Mouse (Mus musculus) embryonic stem cell, embryonic (primary cell): ENCODE data around the gene Ppm1f.

Experiments
- CTCF ChIA-PET, 4 experiments: fragments of 300-600 bp in 2 of 4; fragments of 350-600 bp in 2 of 4; sonication (Branson Sonifier 250); formaldehyde crosslinking; loops; one replicate each; lab custom pipeline; 2022; ENCODE audit warnings: inconsistent platforms in 2 of 4; lab: Charles Lee
- POLR2A ChIA-PET, 4 experiments: fragments of 300-600 bp in 2 of 4; fragments of 350-600 bp in 2 of 4; sonication (Branson Sonifier 250); formaldehyde crosslinking; loops; one replicate each; lab custom pipeline; 2022; ENCODE audit warnings: antibody characterized with exemption in 4 of 4, inconsistent platforms in 1 of 4; lab: Charles Lee

Ppm1f gene

DNA sequence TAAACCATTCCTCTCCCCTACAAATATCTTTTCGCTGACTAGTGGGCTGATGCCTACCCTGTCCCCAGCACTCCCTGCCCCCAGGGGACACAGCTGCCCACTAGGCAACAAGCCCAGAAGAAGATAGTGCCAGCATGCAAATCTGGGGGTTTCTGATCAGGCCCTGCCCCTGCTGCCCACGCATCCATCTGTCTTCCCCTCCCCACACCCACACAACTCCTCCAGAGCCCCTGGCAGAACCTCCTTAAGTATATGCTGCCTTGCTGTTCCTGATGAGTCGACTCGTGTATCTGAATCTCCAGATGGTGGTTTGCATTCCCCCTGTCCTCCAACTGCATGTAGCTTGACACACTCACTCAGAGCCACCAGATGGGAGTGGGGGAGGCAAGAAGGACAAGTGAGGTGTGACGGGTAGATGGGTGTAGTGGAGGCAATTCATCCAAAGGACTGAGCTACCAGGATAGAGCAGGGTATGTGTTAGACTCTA, 34.6 kb downstream of the Ppm1f start:
- ChIA-PET CTCF (interaction anchor here in 2 of 4 experiments (1.0 to 1.4 kb wide), 3 partner anchors 10 to 19 kb away, joined by 3 to 4 read pairs (median 3); no protein-coding TSS in a partner anchor), POLR2A (interaction anchor here in 2 of 4 experiments (0.8 to 2.2 kb wide), 7 partner anchors 9 to 52 kb away, joined by 3 to 13 read pairs (median 4); no protein-coding TSS in a partner anchor)

- ChIA-PET POLR2A (interaction anchor here in 1 of 4 experiments (1.7 kb wide), 1 partner anchor 43 kb away, joined by 3 read pairs; no protein-coding TSS in a partner anchor), CTCF (no interaction called here)
Measured at GRCm38 (mm10) chr16:16939543-16939942, 43.3 kb downstream of the Ppm1f start.

GRCm38 (mm10) chr16:16941078-16941477, 44.8 kb downstream of the Ppm1f start:
- POLR2A ChIA-PET, result interaction anchor here in 2 of 4 experiments (1.3 to 1.7 kb wide), 6 partner anchors 8 to 41 kb away, joined by 3 to 7 read pairs (median 4); no protein-coding TSS in a partner anchor
- CTCF ChIA-PET, result interaction anchor here in 1 of 4 experiments (1.4 kb wide), 1 partner anchor 21 kb away, joined by 3 read pairs; no protein-coding TSS in a partner anchor

DNA sequence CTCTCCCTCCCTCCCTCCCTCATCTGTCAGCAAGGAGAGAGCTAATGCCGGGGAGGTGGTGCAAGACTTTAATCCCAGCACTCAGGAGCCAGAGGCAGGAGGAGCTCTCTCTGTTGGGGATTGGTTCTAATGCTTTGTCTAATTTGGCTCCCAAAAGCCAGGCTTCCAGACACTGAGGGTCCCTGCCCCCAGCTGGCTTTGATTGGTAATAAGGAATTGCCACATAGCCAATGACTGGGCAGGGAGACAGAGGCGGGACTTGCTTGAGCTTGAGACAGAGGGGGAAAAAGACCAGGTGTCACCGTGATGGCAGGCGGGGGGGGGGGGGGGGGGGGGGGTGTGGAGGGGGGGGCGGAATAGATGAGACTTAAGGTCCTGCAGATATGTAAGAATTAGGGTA, 62.3 kb downstream of the Ppm1f start:
- ChIA-PET CTCF (interaction anchor here in 2 of 4 experiments (0.6 to 1.4 kb wide), 5 partner anchors 12 to 789 kb away, joined by 3 to 9 read pairs (median 4); no protein-coding TSS in a partner anchor), POLR2A (interaction anchor here in 3 of 4 experiments (0.6 to 5.7 kb wide), 40 partner anchors 8 to 746 kb away, joined by 3 to 31 read pairs (median 4); partner anchors contain the start of genes Mapk1 (in 3 of the 3), Ppm1f (in 2 of the 3), Igll1 (in 1 of the 3) and Ypel1 (in 1 of the 3))

DNA sequence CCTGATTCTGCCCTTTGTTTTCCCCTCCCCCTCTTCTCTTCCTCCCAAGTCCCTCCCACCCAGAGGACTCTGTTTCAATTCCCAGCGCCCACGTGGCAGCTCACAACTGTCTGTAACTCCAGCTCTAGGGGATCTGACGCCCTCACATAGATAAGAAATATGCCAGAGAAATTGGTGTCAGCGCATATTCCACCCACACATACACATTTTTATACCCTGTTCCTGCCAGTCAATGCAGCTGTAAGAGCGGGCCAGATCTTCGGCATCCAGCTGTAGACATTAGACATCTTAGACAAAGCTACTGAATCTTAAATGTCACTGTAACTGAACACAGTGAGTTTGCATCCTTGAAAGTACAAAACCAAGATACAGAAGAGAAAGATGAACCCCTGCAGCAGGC, 63.6 kb downstream of the Ppm1f start:
- ChIA-PET CTCF (interaction anchor here in 1 of 4 experiments (1.9 kb wide), 1 partner anchor 48 kb away, joined by 6 read pairs; no protein-coding TSS in a partner anchor), POLR2A (interaction anchor here in 3 of 4 experiments (0.6 to 5.7 kb wide), 16 partner anchors 10 to 115 kb away, joined by 3 to 31 read pairs (median 4); partner anchors contain the start of gene Mapk1 (in 2 of the 3))

GRCm38 (mm10) chr16:16965149-16965548, 68.9 kb downstream of the Ppm1f start:
- CTCF ChIA-PET, result interaction anchor here in 2 of 4 experiments (0.6 to 1.1 kb wide), 3 partner anchors 9 to 43 kb away, joined by 3 to 8 read pairs (median 5); no protein-coding TSS in a partner anchor

DNA sequence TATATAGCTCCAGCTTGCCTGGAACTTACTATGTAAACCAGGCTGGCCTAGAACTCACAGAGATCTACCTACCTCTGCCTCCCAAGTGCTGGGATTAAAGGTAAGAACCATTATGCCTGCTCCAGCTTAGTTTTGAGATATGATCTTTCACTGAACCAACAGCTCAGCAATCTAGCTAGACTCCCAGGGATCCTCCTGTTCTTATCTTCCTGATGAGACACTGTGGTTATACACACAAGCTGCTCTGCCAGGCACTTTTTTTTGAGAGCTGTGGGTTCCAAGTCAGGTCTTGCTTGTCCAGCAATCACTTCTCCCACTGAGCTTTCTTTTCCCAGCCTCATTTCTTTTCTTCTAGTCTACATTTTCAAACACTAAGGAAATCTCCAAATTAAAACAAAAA, 70.0 kb downstream of the Ppm1f start:
- ChIA-PET POLR2A (interaction anchor here in 3 of 4 experiments (0.6 to 2.0 kb wide), 9 partner anchors 13 to 69 kb away, joined by 3 to 10 read pairs (median 4); partner anchors contain the start of genes Mapk1 (in 2 of the 3) and Ppm1f (in 1 of the 3)), CTCF (no interaction called here)

More at GRCm38 (mm10) chr16:16965149-16965548, 68.9 kb downstream of the Ppm1f start:
- POLR2A ChIA-PET, result interaction anchor here in 2 of 4 experiments (1.2 to 2.2 kb wide), 4 partner anchors 11 to 29 kb away, joined by 3 to 5 read pairs (median 4); no protein-coding TSS in a partner anchor
